Comparison of ENCODE assay signal across 48 mouse cellular contexts in genomic region chr10:95666791-95667190, GRCm38 (mm10). TPM values are rescaled to one million over a fixed set of nuclear protein-coding genes. Genes with fewer than 3 reads are reported as not detected.
"Had no signal": no experiment of that assay in that cellular context is flagged by ENCODE, and none has a peak within 500 bp of the region (broad histone marks: within the 10 kb centered on the region; RNA-seq: fewer than 3 reads in every experiment).

No protein-coding gene starts in this region.

- H3K27ac ChIP-seq: heart, embryonic 13.5 days; heart, embryonic 15.5 days; hindbrain, embryonic 10.5 days; hindbrain, embryonic 12.5 days; hindbrain, embryonic 13.5 days; hindbrain, embryonic 14.5 days; hindbrain, embryonic 15.5 days; hindbrain, postnatal 0 days; intestine, embryonic 15.5 days; kidney, embryonic 15.5 days; kidney, postnatal 0 days; layer of hippocampus, adult 2 months; left cerebral cortex, adult 2 months had no signal

- H3K9me3 ChIP-seq: heart, embryonic 12.5 days; heart, embryonic 13.5 days; heart, embryonic 15.5 days; hindbrain, embryonic 10.5 days; hindbrain, embryonic 12.5 days; hindbrain, embryonic 13.5 days; hindbrain, embryonic 15.5 days; intestine, embryonic 15.5 days; kidney, embryonic 15.5 days had no signal

- H3K4me2 ChIP-seq: heart, embryonic 11.5 days; heart, embryonic 12.5 days; heart, embryonic 13.5 days; heart, embryonic 15.5 days; hindbrain, embryonic 12.5 days; hindbrain, embryonic 13.5 days; hindbrain, embryonic 14.5 days; hindbrain, embryonic 15.5 days; intestine, embryonic 15.5 days; kidney, embryonic 15.5 days had no signal

- H3K4me3 ChIP-seq: heart, embryonic 12.5 days; heart, embryonic 13.5 days; heart, embryonic 15.5 days; hindbrain, embryonic 10.5 days; hindbrain, embryonic 12.5 days; hindbrain, embryonic 13.5 days; hindbrain, embryonic 15.5 days; intestine, embryonic 15.5 days; kidney, embryonic 15.5 days; layer of hippocampus, adult 2 months; left cerebral cortex, adult 2 months had no signal

- H3K27me3 ChIP-seq: heart, embryonic 12.5 days; heart, embryonic 13.5 days; heart, embryonic 15.5 days; hindbrain, embryonic 12.5 days; hindbrain, embryonic 13.5 days; hindbrain, embryonic 15.5 days; intestine, embryonic 15.5 days; kidney, embryonic 15.5 days had no signal

- H3K36me3 ChIP-seq: heart, embryonic 12.5 days; heart, embryonic 13.5 days; heart, embryonic 15.5 days; hindbrain, embryonic 10.5 days; hindbrain, embryonic 12.5 days; hindbrain, embryonic 13.5 days; hindbrain, embryonic 15.5 days; intestine, embryonic 15.5 days; kidney, embryonic 15.5 days had no signal

- DNase-seq: heart, postnatal 10 days; heart, postnatal 14 days; heart, postnatal 36 days; kidney, adult 11 months; kidney, adult 18-20 months; kidney, adult 8-10 months; kidney, postnatal 10 days; kidney, postnatal 25 days; kidney, postnatal 36 days; kidney, postnatal 4 days; layer of hippocampus, adult 9-11 months; layer of hippocampus, postnatal 36 days had no signal

- H3K9ac ChIP-seq: heart, embryonic 12.5 days; heart, embryonic 13.5 days; heart, embryonic 15.5 days; hindbrain, embryonic 12.5 days; hindbrain, embryonic 13.5 days; hindbrain, embryonic 14.5 days; hindbrain, embryonic 15.5 days; intestine, embryonic 15.5 days; kidney, embryonic 15.5 days had no signal

- H3K4me1 ChIP-seq: heart, embryonic 15.5 days; hindbrain, embryonic 12.5 days; hindbrain, embryonic 13.5 days; hindbrain, embryonic 15.5 days; intestine, embryonic 15.5 days had no signal

- ATAC-seq: hindbrain, embryonic 16.5 days; hindbrain, postnatal 0 days; inflammation-experienced regulatory T-cells, adult 6 months; intestine, embryonic 15.5 days; intestine, embryonic 16.5 days; intestine, postnatal 0 days had no signal

RNA-seq across cellular contexts. Expression of gene Anapc15-ps, which starts 6.5 kb away (rescaled TPM):
- total RNA-seq: heart, postnatal 10 days; heart, postnatal 14 days; heart, postnatal 25 days; heart, postnatal 36 days; hematopoietic stem cell, adult 5-6 weeks; hindbrain, postnatal 0 days; layer of hippocampus, adult 18-20 months; layer of hippocampus, adult 2 months; layer of hippocampus, adult 8-10 months; layer of hippocampus, postnatal 10 days; layer of hippocampus, postnatal 14 days; layer of hippocampus, postnatal 25 days; layer of hippocampus, postnatal 36 days; left cerebral cortex, adult 18-20 months; left cerebral cortex, adult 2 months; left cerebral cortex, adult 8-10 months had no signal
- polyA plus RNA-seq: heart, embryonic 11.5 days; heart, embryonic 12.5 days; heart, embryonic 13.5 days; heart, embryonic 14.5 days; heart, embryonic 15.5 days; heart, postnatal 0 days; hindbrain, embryonic 10.5 days; hindbrain, embryonic 11.5 days; hindbrain, embryonic 12.5 days; hindbrain, embryonic 13.5 days; hindbrain, embryonic 14.5 days; hindbrain, embryonic 15.5 days; hindbrain, postnatal 0 days; inflammation-experienced regulatory T-cells, adult 6 months; intestine, embryonic 14.5 days; intestine, embryonic 15.5 days; intestine, embryonic 16.5 days; intestine, postnatal 0 days; kidney, adult 2 months; kidney, embryonic 14.5 days; kidney, embryonic 16.5 days; kidney, postnatal 0 days; large intestine, adult 2 months had no signal
